Mouse (Mus musculus) right cerebral cortex, adult 18-20 months (tissue): ENCODE measurements around the gene Anp32e.

Experiments used
- DNase-seq: peaks from one replicate; pipeline ENCODE4 v3.0.0; 2022; ENCODE audit warnings: mixed read lengths

Anp32e gene

GRCm38 (mm10) chr3:95978265-95978664, 49.2 kb downstream of the Anp32e start:
- no peak for DNase-seq

GRCm38 (mm10) chr3:95980276-95980970, 51.4 kb downstream of the Anp32e start:
- no peak for DNase-seq

GRCm38 (mm10) chr3:95982129-95982528, 53.1 kb downstream of the Anp32e start:
- no peak for DNase-seq

- peak; percentile 74 for DNase-seq
These were observed 56.4 kb downstream of the Anp32e start for GRCm38 (mm10) chr3:95985209-95986000.

- DNase-seq = peak; percentile 82
These were observed 57.1 kb downstream of the Anp32e start for GRCm38 (mm10) chr3:95986001-95986622.

- DNase-seq = no peak
These were observed 57.9 kb downstream of the Anp32e start for GRCm38 (mm10) chr3:95986984-95987383.

- DNase-seq = no peak
These were observed 58.5 kb downstream of the Anp32e start for GRCm38 (mm10) chr3:95987386-95988110.

GRCm38 (mm10) chr3:95988138-95988537, 59.1 kb downstream of the Anp32e start:
- DNase-seq = no peak

- no peak for DNase-seq
These were observed 59.9 kb downstream of the Anp32e start for GRCm38 (mm10) chr3:95988969-95989368.

- no peak for DNase-seq
These were observed 61.4 kb downstream of the Anp32e start for GRCm38 (mm10) chr3:95990413-95990941.

GRCm38 (mm10) chr3:95992990-95993603, 64.1 kb downstream of the Anp32e start:
- peak; percentile 42 for DNase-seq

GRCm38 (mm10) chr3:95993881-95994280, 64.8 kb downstream of the Anp32e start:
- DNase-seq = no peak

GRCm38 (mm10) chr3:95994381-95994846, 65.4 kb downstream of the Anp32e start:
- no peak for DNase-seq

GRCm38 (mm10) chr3:95994975-95995801, 66.1 kb downstream of the Anp32e start:
- DNase-seq = peak; percentile 34

GRCm38 (mm10) chr3:95995802-95996428, 66.9 kb downstream of the Anp32e start, which contains the start of gene Plekho1:
Plekho1 (minus strand) TSS chr3:95996001.
- peak; percentile 81 for DNase-seq

GRCm38 (mm10) chr3:95996451-95997073, 67.5 kb downstream of the Anp32e start:
- no peak for DNase-seq
